Mouse (Mus musculus): ENCODE measurements around the gene Slc12a8. TPM values are rescaled to one million over a fixed set of nuclear protein-coding genes. Genes with fewer than 3 reads are reported as not detected.

Gene Slc12a8
- polyA plus RNA-seq, 1 experiment = 5.9 TPM

GRCm38 (mm10) chr16:33621836-33622235, 104.7 kb downstream of the Slc12a8 start:
- Histone ChIP-seq H3K27ac (ENCODE audit: insufficient read depth, low read length) (no peak overlapping the region), H3K4me1 (ENCODE audit: control insufficient read depth, insufficient read depth, low read length) (no peaks in the 10 kb centered on the region), H3K9ac (ENCODE audit: low read depth, poor library complexity, severe bottlenecking) (no peak overlapping the region), H3K36me3 (ENCODE audit: control insufficient read depth, insufficient read depth, low read length, poor library complexity, severe bottlenecking) (no peaks in the 10 kb centered on the region), H3K4me3 (ENCODE audit: low read depth, low read length) (no peak overlapping the region), H3K9me3 (replicated peaks; ENCODE audit: control insufficient read depth, insufficient read depth, low read length, poor library complexity, severe bottlenecking) (no peaks in the 10 kb centered on the region), H3K27me3 (ENCODE audit: control insufficient read depth, insufficient read depth, low read length, poor library complexity, severe bottlenecking) (no peaks in the 10 kb centered on the region)
- TF ChIP-seq CTCF (IDR thresholded peaks at IDR 0.05; ENCODE audit: low read depth, low read length) (no peak), POLR2A (IDR thresholded peaks at IDR 0.05; ENCODE audit: insufficient read depth, low read length) (no peak), EP300 (IDR thresholded peaks at IDR 0.05; ENCODE audit: insufficient read depth, low read depth, low read length) (no peak)

GRCm38 (mm10) chr16:33624586-33624985, 107.5 kb downstream of the Slc12a8 start:
- Histone ChIP-seq H3K27ac (ENCODE audit: insufficient read depth, low read length) (no peak overlapping the region), H3K4me3 (ENCODE audit: low read depth, low read length) (no peak overlapping the region), H3K4me1 (ENCODE audit: control insufficient read depth, insufficient read depth, low read length) (no peaks in the 10 kb centered on the region), H3K9me3 (replicated peaks; ENCODE audit: control insufficient read depth, insufficient read depth, low read length, poor library complexity, severe bottlenecking) (no peaks in the 10 kb centered on the region), H3K36me3 (ENCODE audit: control insufficient read depth, insufficient read depth, low read length, poor library complexity, severe bottlenecking) (no peaks in the 10 kb centered on the region), H3K9ac (ENCODE audit: low read depth, poor library complexity, severe bottlenecking) (no peak overlapping the region), H3K27me3 (ENCODE audit: control insufficient read depth, insufficient read depth, low read length, poor library complexity, severe bottlenecking) (no peaks in the 10 kb centered on the region)
- no peak for TF ChIP-seq EP300 (IDR thresholded peaks at IDR 0.05; ENCODE audit: insufficient read depth, low read depth, low read length)
- TF ChIP-seq POLR2A (IDR thresholded peaks at IDR 0.05; ENCODE audit: insufficient read depth, low read length) = no peak
- TF ChIP-seq CTCF (IDR thresholded peaks at IDR 0.05; ENCODE audit: low read depth, low read length) = no peak

DNA sequence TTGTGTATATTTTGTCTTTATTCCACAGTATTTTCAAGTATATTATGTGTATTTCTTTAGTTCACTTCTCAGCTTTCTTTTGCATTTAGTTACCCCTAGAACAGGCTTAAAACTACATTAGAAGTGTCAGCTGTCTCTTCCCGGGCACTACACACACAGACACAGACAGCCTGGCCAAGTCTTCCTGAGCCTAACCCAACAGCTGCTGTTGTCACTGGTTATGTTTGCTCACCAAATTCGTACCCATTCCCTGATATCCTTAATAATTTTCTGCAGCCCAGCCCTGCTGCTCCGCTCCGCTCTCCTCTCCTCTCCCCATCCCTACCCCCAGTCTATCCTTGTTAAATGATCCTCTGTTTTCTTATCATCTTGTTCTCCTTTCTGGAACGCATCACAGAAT, 112.4 kb downstream of the Slc12a8 start:
- Histone ChIP-seq H3K9me3 (replicated peaks; ENCODE audit: control insufficient read depth, insufficient read depth, low read length, poor library complexity, severe bottlenecking) (no peaks in the 10 kb centered on the region), H3K4me3 (ENCODE audit: low read depth, low read length) (no peak overlapping the region), H3K36me3 (ENCODE audit: control insufficient read depth, insufficient read depth, low read length, poor library complexity, severe bottlenecking) (no peaks in the 10 kb centered on the region), H3K27ac (ENCODE audit: insufficient read depth, low read length) (no peak overlapping the region), H3K27me3 (ENCODE audit: control insufficient read depth, insufficient read depth, low read length, poor library complexity, severe bottlenecking) (no peaks in the 10 kb centered on the region), H3K4me1 (ENCODE audit: control insufficient read depth, insufficient read depth, low read length) (no peaks in the 10 kb centered on the region), H3K9ac (ENCODE audit: low read depth, poor library complexity, severe bottlenecking) (no peak overlapping the region)
- TF ChIP-seq EP300 (IDR thresholded peaks at IDR 0.05; ENCODE audit: insufficient read depth, low read depth, low read length) = no peak
- TF ChIP-seq POLR2A (IDR thresholded peaks at IDR 0.05; ENCODE audit: insufficient read depth, low read length) = no peak
- no peak for TF ChIP-seq CTCF (IDR thresholded peaks at IDR 0.05; ENCODE audit: low read depth, low read length)

- no peak overlapping the region for H3K27ac ChIP-seq (ENCODE audit: insufficient read depth, low read length)
- no peaks in the 10 kb centered on the region for H3K27me3 ChIP-seq (ENCODE audit: control insufficient read depth, insufficient read depth, low read length, poor library complexity, severe bottlenecking)
- no peaks in the 10 kb centered on the region for H3K36me3 ChIP-seq (ENCODE audit: control insufficient read depth, insufficient read depth, low read length, poor library complexity, severe bottlenecking)
- H3K9ac ChIP-seq (ENCODE audit: low read depth, poor library complexity, severe bottlenecking) = no peak overlapping the region
- no peaks in the 10 kb centered on the region for H3K9me3 ChIP-seq (replicated peaks; ENCODE audit: control insufficient read depth, insufficient read depth, low read length, poor library complexity, severe bottlenecking)
- no peaks in the 10 kb centered on the region for H3K4me1 ChIP-seq (ENCODE audit: control insufficient read depth, insufficient read depth, low read length)
- TF ChIP-seq POLR2A (IDR thresholded peaks at IDR 0.05; ENCODE audit: insufficient read depth, low read length) = no peak
- TF ChIP-seq EP300 (IDR thresholded peaks at IDR 0.05; ENCODE audit: insufficient read depth, low read depth, low read length) = no peak
- no peak for TF ChIP-seq CTCF (IDR thresholded peaks at IDR 0.05; ENCODE audit: low read depth, low read length)
- no peak overlapping the region for H3K4me3 ChIP-seq (ENCODE audit: low read depth, low read length)
These were observed 118.9 kb downstream of the Slc12a8 start for GRCm38 (mm10) chr16:33635836-33636595.

- TF ChIP-seq EP300 (IDR thresholded peaks at IDR 0.05; ENCODE audit: insufficient read depth, low read depth, low read length) = no peak
- TF ChIP-seq POLR2A (IDR thresholded peaks at IDR 0.05; ENCODE audit: insufficient read depth, low read length) = no peak
- TF ChIP-seq CTCF (IDR thresholded peaks at IDR 0.05; ENCODE audit: low read depth, low read length) = no peak
- no peaks in the 10 kb centered on the region for H3K4me1 ChIP-seq (ENCODE audit: control insufficient read depth, insufficient read depth, low read length)
- H3K27me3 ChIP-seq (ENCODE audit: control insufficient read depth, insufficient read depth, low read length, poor library complexity, severe bottlenecking) = no peaks in the 10 kb centered on the region
- no peaks in the 10 kb centered on the region for H3K9me3 ChIP-seq (replicated peaks; ENCODE audit: control insufficient read depth, insufficient read depth, low read length, poor library complexity, severe bottlenecking)
- H3K9ac ChIP-seq (ENCODE audit: low read depth, poor library complexity, severe bottlenecking) = no peak overlapping the region
- H3K36me3 ChIP-seq (ENCODE audit: control insufficient read depth, insufficient read depth, low read length, poor library complexity, severe bottlenecking) = no peaks in the 10 kb centered on the region
- H3K4me3 ChIP-seq (ENCODE audit: low read depth, low read length) = no peak overlapping the region
- H3K27ac ChIP-seq (ENCODE audit: insufficient read depth, low read length) = no peak overlapping the region
These were observed 124.7 kb downstream of the Slc12a8 start for GRCm38 (mm10) chr16:33641779-33642178.

DNA sequence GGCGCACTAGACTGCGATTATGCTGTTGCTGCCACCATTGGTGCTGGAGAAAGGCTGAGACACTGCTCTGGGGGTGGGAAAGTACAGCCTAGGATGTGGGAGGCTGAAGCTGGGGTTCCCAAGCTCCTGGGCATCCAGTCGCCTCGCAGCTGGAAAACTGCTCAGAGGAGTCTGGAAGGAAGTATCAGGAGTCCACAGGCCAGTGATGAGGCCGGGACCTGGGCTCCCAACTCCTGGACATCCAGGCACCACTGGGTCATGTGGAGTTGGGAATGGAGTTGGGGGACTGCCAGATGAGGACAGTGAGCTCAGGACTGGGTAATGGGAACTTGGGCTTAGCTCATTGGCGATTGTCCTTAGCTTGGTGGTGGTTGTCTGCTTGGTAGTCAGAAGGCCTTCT, 136.0 kb downstream of the Slc12a8 start:
- TF ChIP-seq POLR2A (IDR thresholded peaks at IDR 0.05; ENCODE audit: insufficient read depth, low read length) = no peak
- TF ChIP-seq CTCF (IDR thresholded peaks at IDR 0.05; ENCODE audit: low read depth, low read length) = no peak
- no peak for TF ChIP-seq EP300 (IDR thresholded peaks at IDR 0.05; ENCODE audit: insufficient read depth, low read depth, low read length)

More for the DNA sequence above, 136.0 kb downstream of the Slc12a8 start:
- Histone ChIP-seq H3K9ac (ENCODE audit: low read depth, poor library complexity, severe bottlenecking) (no peak overlapping the region), H3K27me3 (ENCODE audit: control insufficient read depth, insufficient read depth, low read length, poor library complexity, severe bottlenecking) (no peaks in the 10 kb centered on the region), H3K4me3 (ENCODE audit: low read depth, low read length) (no peak overlapping the region), H3K9me3 (replicated peaks; ENCODE audit: control insufficient read depth, insufficient read depth, low read length, poor library complexity, severe bottlenecking) (peaks cover 4% of the 10 kb centered on the region; the same call in 1 of the 2 replicates), H3K4me1 (ENCODE audit: control insufficient read depth, insufficient read depth, low read length) (no peaks in the 10 kb centered on the region), H3K27ac (ENCODE audit: insufficient read depth, low read length) (no peak overlapping the region), H3K36me3 (ENCODE audit: control insufficient read depth, insufficient read depth, low read length, poor library complexity, severe bottlenecking) (no peaks in the 10 kb centered on the region)

Measured in ES-Bruce4 (cell line).